Mouse (Mus musculus): ENCODE measurements at regions not wholly inside any gene's neighbourhood (a gene's known extent, or its start where the extent isn't known, plus 50 kb on each side); places are given as distances from the start of the nearest gene placed in this dataset.

GRCm38 (mm10) chr5:118842017-118842396 lies 281.5 kb downstream of the Med13l start:
- TF ChIP-seq CTCF (IDR thresholded peaks at IDR 0.05; ENCODE audit: low read depth) (no peak), EP300 (IDR thresholded peaks at IDR 0.05; ENCODE audit: low read depth) (no peak)
